Mouse (Mus musculus) mature B cell (primary cell): ENCODE results near the gene Adam19.

Source experiments
- in situ Hi-C: fragments of 300-500 bp; cut with MboI; formaldehyde crosslinking; loops from 2 replicates; pipeline ENCODE4 v1.14.3; 2019

Gene Adam19

DNA sequence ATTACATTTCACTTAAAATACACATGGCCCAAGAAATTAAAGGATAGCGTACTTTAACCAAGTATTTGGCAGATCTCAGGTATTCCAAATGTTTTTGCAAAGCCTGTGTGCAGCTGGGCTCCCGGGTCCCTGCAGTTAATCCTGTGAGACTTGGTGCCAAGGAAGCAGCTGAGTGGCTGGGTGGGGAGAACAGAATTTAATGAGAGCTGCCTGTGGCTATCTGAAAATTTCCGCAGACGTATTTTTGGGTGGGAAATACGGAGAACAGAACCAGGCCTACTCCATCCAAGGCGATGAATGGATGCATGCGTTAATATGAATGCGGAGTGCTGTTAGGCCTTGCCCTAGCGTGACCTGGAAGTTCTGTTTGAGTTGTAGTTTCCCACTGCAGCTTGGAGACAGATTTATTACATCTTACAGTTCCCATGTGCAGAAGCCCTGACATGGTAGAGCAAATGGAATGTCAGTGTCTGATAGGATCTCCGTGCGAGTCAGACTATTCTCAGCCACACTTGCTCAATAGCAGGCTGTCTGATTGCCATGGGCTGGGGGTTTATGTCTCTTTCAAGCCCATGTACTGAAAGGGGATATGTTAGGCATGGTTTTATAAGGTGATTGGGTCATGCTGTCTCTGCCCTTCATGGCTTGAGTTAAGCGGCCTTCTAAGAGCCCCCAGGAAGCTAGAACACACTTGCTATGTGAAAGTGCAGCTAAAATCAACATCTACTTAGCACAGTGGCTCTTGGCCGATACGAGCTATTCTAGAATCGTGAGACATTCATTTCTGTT, 17.5 kb downstream of the Adam19 start:
- in situ Hi-C loops, result no loop called here

DNA sequence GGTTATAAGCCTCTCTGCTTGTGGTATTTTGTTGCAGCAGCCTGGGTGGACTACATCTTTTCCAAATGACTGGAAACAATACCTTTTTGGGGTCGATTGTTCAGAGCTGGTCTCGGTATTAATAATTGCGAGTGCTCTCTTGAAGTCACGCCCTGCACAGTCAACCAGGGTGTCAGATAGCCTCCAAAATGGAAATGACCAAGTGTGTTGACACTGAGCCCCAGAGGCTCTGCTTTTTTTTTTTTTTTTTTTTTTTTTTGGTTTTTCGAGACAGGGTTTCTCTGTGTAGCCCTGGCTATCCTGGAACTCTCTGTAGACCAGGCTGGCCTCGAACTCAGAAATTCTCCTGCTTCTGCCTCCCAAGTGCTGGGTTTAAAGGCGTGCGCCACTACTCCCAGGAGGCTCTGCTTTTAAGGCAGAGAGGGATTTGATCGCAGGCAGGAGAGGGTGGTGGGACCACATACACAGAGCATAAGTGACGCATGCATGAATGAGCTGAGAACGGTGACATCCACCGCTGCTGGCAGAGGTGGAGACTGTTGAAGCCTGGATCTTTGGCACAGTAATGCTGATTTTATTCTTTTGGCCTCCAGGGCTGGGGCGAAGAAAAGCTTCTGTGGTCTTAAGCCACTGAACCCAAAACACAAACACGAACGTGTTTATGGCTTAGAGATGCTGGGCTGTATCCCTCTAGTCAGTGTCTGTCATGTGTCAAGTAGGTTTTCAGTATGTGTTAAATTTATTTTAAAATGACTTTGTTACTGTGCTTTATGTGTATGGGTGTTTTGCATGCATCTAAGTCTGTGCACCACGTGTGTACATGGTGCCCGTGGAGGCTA, 18.3 kb downstream of the Adam19 start:
- in situ Hi-C loops, result no loop called here

DNA sequence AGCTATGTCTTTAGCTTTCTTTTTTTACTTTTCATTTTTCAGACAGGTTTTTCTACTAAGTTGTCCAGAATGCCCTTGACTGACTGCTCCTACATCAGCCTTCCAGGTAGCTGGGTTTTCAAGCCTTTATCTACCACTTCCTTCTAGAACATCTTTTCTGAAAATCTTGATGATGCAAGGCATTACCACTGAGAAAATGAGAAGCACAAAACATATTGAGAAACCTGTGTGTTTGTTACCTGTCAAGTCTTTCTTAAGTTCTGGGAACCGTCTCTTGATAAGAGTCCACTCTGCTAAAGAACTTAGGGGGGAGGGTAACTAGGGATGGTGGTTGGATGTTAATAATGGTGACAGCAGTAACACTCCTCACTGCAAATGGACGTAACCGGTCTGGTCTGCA, 19.7 kb downstream of the Adam19 start:
- in situ Hi-C loops, result no loop called here

DNA sequence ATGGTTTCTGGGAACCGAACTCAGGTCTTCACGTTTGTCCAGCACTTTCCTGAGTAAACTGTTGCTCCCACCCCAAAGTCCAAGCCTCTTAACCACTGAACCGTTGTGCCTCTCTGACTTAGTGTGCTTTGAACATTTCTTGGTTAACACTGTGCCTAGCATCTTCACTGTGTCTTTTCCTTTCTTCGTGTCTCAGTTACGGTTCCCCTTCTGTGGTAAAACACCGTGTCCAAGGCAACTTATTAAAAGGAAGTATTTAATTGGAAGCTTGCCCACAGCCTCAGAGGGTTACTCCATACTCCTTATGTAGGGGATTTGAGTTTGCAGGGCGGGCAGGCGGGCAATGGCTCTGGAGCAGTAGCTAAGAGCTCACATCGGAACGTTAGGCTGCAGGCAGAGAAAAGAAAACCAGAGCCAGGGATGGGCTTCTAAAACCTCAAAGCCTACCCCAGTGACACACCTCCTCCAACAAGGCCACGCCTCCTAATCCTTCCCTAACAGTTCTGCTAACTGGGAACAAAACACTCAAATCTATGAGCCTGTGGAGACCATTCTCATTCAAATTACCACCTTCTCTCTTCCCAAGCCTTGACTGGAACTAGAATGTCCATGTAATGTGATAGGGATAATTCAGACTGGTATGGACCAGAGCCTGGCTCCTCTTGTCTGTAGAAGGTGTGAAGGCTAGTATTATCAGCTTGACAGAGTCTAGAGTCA, 20.8 kb downstream of the Adam19 start:
- in situ Hi-C loops, result no loop called here

DNA sequence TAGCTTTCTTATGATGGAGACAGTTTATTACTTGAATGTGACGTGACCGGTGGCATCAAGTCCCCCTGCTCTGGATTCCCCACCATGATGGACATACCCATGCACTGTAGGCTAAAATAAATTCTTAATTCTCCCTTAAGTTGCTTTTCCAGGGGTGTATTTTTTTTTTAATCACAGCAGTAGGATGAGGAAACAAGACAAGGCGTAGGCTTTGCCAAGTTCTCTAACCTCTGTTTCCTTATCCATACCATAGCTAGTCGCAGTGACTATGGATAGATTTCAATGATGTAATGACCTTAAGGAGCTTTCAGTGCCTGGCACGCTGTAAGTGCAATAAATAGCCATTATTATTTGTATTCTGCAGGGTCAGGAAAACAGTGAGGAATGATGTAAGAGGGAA, 21.5 kb downstream of the Adam19 start:
- in situ Hi-C loops, result no loop called here

DNA sequence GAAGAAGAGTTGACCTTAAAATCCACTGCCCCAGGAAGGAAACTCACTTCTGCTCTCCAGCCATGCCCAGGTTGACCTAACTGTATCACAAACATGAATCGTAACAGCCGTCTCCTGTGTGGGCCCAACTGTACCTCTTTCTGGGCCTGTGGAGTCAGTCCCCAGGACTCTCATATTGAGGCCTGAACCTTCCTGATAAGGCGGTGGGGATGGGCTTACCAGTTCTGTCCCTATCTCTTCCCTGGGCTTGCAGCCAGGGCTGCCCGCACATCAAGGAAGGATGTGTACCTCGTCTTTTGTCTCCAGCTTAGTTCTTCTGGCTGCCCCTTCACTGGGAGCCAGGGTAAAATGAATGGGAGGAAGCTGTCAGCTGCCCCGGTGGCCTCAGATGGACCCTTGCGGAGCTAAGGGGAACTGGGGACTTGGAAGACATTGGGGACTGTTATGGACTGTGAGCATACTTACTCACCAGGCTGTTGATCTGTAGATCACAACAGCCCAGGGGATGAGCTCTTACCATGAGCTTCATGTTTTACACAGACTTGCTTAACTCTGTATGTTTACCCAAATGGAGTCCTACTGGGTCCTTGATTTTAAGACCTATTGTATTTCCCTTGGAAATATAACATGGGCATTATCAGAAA, 22.1 kb downstream of the Adam19 start:
- in situ Hi-C loops, result no loop called here

DNA sequence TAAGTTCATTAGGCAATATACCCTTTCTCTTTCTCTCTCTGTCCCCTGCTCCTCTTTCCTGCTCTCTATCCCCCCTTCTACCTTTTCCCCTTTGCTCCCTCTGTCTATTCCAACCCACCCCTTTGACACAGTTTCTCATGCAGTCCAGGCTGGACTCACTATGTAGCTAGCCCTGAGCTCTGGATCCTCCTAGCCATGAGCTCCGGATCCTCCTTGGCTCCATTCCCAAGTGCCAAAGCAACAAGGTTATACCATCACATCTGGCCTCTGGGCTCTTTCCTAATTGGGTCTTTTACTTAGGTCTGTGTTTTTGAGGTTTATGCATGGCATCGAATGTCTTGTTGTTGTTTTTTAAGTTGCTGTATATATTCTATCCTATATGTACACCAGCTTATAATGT, 25.3 kb downstream of the Adam19 start:
- in situ Hi-C loops, result no loop called here

DNA sequence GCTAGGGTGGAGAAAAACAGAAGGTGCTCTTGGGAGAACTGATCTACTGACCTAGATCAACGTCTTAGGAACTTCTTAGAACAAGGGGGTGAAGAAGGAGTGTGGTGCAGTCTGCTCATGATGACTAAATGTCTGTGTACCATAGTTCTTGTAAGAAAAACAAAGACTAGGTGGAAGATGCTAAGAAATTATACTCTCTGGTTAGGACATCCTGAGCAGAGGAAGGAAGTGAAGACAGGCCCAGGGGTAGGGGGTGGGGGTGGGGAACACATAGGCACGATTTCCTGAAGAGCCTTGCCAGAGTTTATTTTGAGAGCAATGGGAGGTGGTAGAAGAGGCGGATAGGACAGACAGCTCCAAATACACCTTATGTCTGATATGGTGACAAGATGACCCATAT, 27.6 kb downstream of the Adam19 start:
- in situ Hi-C loops, result no loop called here

DNA sequence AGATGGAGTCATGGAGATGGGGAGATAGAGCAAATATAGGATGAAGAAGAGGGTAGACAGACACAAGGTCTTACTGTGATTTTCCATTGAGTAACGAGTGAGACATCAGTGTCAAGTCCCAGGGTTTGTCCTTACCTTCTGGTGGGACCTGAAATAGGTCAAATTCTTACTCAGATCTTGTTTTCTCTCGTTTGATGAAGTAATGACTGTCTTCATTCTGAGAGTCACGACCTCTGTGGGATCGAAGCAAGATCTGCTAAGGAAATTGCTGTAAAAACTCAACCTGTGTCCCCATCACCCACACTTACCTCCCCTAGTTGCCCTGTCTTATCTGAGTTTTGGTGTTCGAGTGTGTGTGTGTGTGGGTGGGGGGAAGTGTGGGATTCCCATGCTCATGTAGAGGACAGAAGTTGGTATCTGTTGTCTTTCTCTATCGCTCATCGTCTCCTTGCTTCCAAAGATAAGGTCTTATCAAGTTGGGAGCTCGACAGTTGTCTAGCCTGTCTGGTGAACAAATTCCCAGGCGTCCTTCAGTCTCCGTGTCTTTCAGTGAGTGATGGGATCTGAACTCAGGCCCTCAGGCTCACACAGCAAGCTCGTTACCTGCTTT, 28.1 kb downstream of the Adam19 start:
- in situ Hi-C loops, result no loop called here

DNA sequence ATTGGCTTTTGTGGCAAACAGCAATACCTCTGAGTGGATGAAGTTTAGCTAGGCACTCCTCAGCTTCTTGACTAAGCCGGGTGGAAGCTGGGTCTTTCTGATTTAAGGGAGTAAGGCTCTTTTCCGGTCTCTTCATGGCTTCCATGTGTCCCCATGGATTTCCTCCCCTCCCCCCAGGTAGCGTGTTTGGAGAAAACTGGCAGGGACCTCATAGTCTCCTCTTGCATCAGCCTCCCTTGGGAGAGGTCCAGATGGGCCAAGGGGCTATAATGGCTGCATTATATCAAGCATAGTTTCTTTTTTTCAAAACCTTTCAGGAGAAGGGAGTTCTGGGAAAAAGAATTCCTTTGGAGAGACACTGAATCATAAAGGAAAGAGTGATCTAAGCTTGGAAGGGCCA, 28.8 kb downstream of the Adam19 start:
- in situ Hi-C loops, result no loop called here

DNA sequence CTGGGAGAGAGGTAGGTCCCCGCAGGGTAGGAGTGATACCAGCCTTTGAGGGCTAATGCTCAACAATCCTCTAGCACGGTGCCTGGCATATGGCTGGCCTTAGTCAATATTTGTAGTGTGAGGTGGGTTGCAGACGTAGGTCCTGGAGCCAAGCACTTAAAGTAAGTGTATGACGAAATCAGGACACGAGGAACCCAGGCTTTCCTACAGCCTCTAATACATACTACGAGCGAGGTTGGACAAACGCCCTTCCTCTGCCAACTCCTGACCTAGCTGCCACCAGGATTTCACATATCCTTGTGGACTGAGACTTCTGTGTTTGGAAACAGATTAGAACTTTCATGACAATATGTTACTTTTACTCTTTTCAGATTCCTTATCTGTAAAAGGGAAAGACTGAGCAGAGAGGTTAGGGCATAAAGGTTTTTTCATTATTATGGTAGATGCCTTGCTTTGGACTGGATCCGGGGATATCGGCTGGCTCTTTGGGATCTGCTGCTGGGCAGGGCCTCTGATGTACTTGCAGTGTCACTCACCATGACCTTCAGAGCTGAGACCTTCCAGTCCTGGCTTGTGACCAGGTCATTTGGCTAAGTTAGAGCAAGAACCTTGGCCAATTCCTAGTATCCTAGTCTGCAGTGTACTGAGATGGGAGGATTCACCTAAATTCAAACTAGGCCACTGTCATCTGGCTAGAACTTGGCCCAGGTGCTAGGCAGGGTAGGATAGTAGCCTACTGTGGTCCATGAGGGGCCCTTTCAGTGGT, 29.8 kb downstream of the Adam19 start:
- in situ Hi-C loops, result no loop called here

DNA sequence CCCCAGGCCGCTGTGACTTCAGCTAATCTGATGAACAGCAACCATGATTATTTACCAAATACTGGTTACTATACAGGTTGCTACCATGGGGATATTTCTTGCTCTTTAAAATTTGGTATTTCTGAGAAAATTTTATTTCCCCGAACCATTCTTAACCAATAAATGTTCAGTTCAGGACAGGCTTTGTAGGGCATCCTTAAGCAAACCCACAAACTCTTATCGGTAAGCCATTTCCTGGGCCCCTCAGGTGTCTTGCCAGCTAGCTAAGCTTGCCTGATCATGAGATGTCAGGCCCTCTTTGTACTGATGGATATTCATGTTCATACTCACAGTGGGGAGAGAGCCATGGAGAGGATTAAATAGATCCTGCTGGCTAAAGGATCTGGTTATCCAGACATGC, 30.7 kb downstream of the Adam19 start:
- in situ Hi-C loops, result no loop called here

DNA sequence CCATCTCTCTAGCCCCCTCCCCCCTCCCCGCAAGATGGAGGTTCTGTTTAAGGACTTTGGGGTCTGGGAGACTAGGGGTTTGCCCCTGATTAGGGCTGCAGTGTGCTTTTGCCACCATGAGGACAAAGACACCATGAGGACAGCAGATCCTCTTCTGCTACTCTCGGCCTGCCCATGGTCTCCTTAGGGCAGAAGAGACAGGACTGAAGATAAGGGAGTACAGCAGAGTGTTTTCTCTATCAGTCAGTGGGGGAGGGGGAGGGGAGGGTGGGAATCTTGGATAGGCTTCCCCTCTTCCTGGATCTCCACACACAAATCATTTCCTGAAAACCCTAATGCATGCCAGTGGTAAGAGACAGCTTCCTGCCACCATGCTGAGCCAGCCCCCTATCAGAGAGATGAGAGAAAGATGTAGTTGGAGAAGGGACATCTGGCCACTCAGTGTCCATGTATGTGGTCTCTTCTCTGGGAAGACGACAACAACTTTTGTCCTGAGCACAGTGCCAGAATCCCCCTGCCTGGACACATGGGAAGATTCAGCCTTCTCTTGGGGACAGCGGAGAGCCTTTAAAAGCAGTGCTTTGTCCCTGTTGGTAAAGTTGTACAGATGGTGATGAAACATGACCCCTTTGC, 33.4 kb downstream of the Adam19 start:
- in situ Hi-C loops, result no loop called here

DNA sequence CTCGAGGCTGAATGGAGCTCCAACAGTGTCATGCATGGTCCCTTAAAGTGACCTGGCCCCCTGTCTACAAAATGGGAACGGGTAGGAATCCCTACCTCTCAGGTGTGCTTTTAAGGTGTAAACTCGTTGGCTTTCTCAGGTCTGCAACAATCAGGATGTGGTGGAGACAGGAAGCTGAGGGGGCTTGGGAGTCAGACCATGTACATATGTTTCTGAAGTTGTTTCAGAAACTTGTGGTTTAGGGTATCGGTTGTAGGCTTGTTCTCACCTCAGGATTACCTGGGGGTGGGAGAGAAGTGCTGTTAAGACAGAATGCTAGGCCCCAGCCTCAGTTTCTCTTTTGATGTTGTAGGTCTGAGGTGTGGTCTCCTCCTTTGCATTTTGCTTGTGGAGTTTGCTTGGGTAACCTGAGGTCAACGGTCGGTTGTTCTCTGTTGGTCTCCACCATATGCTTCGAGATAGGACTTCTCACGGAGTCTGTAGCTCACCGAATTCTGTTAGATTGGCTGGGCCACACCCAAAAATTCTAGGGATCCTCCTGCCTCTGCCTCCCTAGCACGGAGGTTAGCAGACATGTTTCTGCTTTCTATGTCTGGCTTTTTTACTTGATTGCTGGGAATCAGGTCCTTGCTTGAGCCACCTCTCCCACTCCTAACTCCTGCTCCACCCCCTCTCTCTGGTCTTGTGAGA, 34.4 kb downstream of the Adam19 start:
- in situ Hi-C loops, result no loop called here

DNA sequence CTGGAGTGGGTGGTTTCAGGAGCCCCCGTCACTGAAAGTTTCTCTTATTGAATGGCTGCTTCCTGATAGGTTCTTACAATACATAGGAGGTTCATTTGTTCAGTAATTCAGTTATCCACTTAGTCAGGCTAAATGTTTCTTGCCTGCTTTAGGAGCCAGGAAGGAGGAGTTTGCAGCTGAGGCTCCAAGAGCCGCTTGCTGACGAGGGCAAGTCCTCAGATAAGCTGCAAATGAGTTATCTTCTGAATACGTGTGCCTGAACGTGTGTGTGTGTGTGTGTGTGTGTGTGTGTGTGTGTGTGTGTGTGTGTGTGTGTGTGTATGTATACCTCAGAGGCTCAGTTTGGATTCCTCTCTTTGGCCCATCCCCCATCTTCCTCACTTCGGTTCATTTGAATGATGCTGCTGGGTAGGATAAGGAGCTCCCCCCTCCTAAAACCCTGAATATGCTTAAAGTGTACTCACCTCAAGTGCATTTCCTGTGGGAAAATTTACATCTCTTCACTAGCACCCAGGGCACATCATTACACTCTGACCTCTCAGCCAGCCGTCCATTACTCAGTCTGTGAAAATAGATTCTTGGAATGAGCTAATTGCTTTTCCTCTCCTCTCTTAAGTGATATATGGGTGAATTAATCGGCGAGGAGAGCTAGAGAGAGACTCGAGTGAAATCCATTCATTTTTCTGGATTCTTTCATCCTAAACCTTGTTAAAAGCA, 35.3 kb downstream of the Adam19 start:
- in situ Hi-C loops, result no loop called here

DNA sequence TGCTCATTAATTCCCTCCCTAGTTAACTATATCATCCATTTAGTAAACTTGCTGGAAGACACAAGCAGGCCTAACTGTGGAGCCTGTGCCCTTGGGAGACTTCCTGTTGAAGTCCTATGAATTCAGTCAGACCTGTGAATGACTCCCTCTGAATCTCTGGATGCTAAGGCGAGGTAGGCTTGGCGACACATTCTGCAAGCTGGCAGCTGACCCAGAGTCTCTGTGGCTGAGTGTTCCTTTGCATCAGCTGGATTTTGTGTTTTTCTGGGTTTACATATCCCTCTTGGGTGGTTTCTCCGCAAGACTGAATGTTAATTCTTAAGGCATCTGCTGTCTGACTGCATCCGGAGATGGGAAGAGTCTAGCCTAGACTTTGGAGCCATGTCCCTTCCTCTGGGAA, 36.3 kb downstream of the Adam19 start:
- in situ Hi-C loops, result no loop called here

DNA sequence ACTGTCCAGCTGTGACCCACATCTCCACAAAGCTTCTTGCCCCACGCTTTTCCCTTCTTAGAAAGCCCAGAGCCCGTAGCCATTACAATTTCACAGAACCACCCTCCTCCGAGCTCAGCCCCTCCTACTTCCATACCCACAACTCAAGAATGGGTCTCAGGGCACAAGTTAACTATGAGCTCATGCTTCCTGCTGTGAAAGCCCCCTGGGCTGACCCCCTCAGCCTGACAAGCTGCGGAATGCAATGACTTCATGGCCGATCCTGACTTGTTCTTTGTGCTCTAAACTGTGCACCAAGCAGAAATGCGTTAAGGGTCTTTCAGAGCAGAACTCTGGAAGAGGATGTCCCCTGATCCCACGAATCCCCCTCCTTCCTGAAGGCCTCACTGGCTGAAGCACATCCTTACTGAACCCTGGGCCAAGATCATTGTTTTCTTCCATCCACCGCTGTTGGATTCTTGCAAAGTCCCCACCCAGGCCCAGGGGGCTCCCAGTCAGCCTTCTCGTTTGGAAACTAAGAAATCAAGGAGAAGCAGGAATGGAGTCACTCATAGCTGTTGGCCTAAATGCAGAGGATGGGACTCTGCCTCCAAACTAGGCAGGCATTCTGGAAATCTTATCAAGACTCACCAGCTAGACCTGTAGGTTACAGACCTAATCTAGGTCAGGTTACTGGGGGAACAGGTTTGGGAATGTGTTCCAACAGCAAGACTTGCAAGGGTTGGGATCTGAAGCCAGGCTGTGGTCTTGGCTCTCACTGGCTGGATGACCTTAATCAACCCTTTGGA, 39.9 kb downstream of the Adam19 start:
- in situ Hi-C loops, result no loop called here

DNA sequence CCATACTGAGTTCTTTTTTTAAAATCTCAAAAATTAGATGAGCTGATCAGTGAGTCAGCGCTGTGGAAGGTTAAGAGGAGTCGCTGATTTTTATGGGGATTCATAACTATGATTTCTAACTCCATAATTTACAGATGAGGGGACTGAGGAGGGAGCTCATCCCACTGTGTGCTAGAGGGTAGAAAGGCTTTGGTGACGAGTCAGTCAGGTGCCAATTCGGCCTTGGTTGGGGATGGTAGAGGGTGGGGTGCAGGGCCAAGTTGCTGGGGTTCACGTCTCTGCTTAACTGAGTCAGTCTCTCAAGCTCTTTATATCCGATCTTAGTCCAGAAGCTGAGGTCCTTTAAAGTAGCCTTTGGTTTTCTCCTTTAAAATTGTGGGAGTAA, 40.5 kb downstream of the Adam19 start:
- in situ Hi-C loops, result no loop called here
